Mouse (Mus musculus): ENCODE measurements around the gene Tango2. TPM values are rescaled to one million over a fixed set of nuclear protein-coding genes. Genes with fewer than 3 reads are reported as not detected.

Gene Tango2
- total RNA-seq, 2 experiments from 2014 or later = 42.3 to 45.5 TPM

DNA sequence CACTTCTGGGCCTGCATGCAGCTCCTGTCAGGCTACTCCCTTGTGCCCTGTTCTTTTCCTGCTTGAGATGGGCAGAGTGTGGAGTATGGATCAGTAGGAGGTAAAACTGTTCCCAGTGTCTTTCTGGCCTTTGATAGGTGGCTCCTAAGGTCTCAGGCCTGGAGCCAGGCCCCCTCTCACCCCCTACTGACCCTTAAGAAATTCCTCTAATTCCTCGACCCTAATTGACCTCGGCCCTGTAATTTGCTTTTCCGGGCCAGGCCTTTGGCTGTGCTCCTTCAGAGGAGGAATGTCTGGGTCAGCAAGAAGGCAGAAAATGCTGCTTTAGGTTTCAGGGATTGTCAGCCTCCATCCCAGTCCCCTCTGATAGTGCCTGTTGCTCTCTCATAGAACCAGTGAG is 35.9 kb upstream of the Tango2 start:
- no peak for DNase-seq (ENCODE audit: low spot score in 2 of 2)

DNA sequence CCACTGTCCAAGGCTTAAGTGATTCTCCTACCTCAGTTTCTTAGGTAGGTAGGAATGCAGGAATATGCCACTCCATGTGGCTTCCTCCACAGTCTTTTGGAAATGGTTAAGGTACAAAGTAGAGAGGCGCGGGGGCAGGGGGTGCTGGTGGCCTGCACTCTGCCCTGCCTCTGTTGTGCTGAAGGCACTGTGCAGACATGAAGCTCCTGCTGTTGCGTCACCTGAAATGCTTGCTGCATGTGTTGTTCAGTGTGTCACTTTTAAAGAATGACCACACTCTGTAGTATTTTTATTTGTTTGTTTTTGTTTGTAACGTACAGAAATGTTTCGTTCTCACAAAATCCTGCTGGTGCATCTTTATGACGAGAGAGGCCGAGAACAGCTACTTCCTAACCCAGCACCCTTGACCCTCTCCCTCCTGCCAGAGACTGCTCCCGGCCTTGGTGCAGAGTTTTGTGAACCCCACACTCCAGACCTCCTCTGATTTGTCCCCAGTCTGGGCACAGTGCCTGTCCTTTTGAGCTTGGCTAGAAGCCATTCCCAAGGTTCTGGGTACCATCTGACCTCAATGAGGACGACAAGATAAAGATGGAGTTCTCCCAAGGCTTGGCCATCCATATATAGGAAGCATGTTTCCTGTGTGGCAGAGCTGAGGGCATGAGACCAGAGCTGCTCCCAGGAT is 35.3 kb upstream of the Tango2 start:
- DNase-seq (ENCODE audit: low spot score in 2 of 2) = no peak

DNA sequence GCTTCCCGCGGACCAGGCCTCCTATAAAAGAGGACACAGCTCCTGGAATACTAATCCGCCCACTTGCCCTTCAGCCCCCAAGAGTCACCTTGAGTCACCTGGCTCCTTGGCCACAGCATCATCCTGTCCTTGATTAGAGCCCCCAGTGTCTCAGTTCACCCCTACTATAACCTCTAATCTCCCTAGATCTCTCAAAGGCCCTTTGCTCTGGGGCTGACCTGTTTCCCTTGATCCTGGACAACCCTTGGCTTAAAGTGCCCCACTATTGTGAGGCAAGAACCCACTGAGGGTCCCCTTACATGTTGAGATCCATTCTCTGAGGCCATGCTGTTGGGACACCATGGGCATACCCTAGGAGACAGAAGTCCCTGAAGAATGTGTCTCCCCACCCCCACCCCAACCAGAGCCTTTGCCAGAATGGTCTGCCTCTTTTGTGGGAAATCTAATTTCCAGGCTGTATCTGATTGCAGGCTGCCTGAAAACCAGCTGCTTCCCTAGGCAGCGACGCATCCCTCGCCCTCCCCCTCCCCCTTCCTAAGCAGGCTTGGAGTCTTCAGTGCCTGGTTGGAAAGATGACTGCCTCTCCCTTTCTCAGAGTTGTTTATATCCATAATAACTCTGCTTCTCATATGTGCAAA is 33.8 kb upstream of the Tango2 start:
- DNase-seq (ENCODE audit: low spot score in 2 of 2) = no peak

DNA sequence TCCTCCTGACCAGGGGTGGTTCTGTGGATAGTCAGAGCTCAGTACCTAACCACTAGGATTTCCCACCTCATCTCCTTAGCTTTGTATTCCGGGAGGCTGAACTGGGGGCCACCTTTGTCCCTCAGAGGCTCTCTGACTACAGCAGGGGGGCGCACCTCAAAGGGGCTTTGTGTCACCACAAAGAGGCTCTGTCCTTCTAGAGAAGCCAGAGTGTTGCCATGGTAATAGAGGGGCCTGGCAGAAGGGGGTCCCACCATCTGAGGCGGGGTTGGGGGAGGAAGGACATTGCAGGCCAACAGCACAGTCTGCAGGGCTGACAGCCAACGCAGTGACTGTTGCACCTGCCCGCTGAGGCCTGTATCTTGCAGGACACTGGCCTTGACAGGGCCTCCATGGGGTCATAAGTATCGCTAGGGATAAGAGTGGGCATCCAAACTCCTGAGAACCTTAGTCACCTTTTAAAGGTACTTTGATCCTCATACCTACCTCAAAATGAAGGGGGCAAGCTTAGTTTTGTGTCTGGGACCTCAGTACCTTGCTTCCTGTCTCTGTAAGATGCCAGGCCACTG is 32.7 kb upstream of the Tango2 start:
- DNase-seq (ENCODE audit: low spot score in 2 of 2) = no peak

DNA sequence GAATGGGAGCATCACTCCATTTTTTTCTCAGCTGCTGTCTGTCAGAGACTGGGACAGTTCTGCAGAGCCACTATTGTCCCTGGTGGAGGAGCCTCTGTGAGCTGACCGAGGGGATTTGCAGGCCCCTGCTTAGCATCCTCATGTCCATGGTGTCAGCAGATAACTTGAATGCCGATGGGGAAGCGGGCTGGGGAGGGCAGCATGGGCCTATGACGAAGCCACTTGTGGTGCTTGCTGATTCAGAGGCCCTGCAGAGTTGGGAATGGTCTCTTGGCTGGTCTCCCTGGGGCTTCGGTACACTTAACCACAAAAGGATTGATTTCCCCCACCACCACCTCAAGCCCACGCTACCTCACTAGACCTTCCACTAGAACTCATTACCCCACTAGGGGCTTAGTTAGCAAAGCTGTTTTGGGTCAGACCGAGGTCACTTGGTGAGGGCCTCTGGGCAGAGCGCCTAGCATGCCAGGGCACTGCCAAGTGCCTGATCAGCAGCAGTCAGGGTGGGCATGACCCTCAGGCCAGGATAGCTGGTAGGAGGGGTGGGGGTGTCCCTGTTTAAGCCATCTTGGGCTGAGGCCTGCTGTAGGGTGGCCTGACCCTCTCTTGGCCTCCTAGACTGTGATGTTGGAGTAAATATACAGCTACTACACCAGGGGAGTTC is 31.6 kb upstream of the Tango2 start:
- no peak for DNase-seq (ENCODE audit: low spot score in 2 of 2)

DNA sequence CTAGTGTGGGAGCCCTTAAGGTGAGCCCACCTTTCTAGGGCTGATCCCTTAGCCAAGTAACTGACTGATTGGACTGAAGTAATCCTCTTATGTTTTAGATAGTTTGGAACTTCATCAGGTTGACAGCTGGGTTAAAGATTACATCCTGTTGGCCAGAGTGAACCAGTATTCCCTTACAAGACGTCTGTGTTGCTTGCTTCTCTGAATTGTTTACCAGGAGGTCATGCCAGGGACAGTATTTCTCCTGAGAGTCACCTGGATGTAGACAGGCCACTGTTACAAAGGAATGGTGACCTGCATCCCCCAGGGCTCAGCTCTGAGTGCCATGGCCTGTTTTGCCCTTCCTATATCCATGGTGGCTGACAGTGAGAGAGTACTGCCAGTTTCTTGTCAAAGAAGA is 30.6 kb upstream of the Tango2 start:
- DNase-seq (ENCODE audit: low spot score in 2 of 2) = no peak

DNA sequence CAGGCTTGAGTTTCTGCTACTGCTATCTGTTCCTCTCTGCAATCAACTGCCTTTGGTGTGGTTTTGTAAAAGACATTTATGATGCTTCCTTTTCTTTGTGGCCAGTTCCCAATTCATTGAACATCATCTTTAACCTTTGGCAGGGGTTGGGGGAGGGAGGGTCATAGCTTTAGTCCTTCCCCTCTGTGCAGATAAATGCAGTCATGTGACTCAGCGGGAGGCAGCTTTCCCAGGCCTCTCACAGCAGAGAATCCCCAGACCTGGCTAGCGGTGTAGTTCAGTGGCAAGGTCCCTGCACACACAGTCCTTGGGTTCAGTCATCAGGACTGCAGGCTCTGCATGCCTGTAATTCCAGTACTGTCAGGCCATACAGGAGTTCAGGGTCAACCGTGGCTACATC is 29.3 kb upstream of the Tango2 start:
- no peak for DNase-seq (ENCODE audit: low spot score in 2 of 2)

DNA sequence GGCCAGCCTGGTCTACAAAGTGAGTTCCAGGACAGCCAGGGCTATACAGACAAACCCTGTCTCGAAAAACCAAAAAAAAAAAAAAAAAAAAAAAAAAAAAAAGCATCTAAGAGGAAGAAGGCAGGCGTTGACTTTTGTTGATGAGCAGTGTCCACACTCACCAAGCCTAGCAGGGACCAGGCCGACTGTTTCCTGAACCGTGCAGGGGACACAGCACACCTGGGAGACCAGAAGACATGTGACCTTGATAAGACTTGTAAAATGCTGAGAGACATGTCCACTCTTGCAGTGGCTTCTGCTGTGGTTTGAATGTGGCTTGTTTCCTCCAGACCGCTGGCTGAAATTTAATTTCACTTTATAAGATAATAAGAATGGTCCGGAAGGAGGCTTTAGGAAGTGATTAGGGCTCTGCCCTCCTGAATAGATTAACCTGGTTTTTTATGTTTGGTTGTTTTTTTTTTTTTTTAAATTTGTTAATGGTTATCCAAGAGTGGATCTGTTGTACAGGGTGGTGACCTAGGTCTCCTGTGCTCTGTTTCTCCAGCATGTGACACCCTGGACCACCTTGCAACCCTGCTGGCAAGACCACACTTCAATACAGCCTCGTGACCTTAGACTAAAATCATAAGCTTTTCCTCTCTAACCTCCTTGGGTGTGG is 28.5 kb upstream of the Tango2 start:
- DNase-seq (ENCODE audit: low spot score in 2 of 2) = no peak

DNA sequence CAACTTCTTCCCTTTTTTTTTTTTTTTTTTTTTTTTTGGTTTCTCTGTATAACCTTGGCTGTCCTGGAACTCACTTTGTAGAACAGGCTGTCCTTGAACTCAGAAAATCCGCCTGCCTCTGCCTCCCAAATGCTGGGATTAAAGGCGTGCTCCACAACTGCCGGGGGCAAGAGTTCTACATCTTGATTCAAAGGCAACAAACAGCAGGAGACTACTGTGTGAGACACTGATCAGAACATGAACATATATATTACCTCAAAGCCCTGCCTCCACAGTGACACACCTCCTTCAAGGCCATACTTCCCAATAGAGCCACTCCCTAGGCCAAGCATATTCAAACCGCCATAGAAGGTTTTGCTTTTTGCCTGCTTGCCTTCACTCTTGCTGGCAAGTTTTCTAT is 25.7 kb upstream of the Tango2 start:
- DNase-seq (ENCODE audit: low spot score in 2 of 2) = no peak

DNA sequence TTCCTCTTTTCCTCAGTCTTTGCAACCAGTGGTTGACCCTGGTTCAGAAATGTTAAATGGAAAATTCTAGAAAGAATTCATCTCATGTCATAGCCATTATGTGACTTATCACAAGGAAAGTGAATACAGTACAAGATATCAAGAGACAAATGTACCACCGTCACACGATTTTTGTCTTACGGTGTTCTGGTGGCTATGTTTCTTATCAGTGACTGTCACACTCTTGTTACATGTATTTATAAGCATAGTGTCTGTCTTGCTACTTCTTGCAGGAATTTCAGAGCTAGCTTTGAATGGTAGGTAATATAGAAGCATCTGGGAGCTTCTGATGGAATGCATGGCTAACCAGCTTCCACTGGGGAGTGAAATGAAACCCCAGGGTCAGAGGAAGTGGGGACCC is 22.3 kb upstream of the Tango2 start:
- DNase-seq (ENCODE audit: low spot score in 2 of 2) = no peak

DNA sequence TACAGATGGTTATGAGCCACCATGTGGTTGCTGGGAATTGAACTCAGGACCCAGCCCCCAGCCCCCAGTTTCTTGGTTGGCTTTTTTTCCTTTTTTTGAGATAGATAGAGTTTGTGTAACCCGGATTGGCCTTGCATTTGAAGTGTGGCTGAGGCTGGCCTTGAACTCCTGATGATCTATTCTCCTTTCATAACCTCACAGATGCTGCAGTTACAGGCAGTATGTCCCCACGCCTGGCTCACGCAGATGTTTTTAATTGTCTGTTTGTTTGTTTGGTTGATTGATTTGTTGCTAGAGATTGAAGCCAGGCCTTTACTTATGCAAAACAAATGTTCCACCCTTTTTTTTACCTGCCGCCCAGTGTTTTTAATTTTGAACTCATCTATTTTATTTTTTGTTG is 18.9 kb upstream of the Tango2 start:
- no peak for DNase-seq (ENCODE audit: low spot score in 2 of 2)

DNA sequence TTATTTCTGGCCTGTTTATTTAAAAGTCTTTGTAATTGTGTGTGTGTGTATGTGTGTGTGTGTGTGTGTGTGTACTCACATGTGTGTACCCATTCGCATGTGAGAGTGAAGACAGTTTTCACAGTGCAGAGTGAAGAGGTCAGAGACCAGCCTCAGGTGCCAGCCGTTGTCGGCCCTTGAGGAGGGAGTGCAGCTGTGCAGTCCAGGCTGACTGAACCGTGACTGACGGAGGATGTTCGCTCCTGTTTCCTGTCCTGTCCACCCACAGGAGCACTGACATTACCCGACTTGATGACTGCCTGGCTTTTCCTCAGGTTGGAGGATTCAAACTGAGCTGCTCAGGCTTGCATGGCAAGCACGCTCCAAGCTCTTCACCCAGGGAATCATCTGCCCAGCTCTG is 15.0 kb upstream of the Tango2 start:
- DNase-seq (ENCODE audit: low spot score in 2 of 2) = no peak

DNA sequence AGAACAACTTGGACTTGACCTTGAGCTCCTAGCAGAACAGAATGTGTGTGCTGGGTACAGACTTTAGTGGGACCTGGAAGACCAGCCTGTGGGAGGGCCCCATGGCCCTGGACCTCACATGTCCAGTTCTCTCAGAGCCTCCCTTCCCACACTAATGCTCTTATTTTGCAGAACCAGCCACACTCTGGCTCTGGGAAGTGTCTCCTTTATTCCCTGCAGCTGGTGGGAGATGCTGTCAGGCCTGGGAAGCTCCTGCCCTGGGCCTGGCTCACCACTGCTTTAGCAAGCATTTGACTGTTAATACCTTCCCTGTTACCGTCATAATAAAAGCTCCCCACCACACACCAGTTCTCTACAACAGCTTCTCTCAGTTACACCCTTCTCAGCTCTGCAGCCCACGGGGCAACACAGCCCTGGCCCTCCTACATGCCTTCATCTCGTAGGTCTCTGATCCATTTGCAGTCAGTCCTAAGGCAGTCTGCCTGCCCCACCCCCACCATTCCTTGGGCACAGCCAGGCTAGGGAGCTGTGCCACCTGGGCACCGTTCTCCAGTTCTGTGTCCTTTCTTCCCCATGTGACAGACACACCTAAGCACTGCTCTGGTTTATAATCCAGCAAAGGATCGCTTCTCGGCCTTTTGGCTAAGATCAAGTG is 12.4 kb upstream of the Tango2 start:
- no peak for DNase-seq (ENCODE audit: low spot score in 2 of 2)

DNA sequence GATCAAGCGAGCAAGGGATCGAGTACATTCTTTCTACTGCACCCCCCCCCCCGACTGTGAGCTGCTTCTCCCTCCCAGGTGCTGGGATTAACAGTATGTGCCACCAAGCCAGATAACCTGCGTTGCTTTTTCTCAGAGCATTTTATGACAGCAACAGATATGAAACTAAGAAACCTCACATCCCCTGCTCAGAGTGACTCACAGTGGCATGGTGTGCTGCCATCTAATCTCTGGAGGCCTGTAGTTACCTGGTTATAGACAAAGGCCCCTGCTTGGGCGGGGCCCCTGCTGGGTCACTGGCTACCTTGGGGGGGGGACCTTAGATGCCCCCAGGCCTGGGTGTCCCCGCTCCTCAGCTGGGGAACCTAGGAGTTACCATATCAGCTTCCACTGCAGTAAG is 10.1 kb upstream of the Tango2 start:
- DNase-seq (ENCODE audit: low spot score in 2 of 2) = no peak

DNA sequence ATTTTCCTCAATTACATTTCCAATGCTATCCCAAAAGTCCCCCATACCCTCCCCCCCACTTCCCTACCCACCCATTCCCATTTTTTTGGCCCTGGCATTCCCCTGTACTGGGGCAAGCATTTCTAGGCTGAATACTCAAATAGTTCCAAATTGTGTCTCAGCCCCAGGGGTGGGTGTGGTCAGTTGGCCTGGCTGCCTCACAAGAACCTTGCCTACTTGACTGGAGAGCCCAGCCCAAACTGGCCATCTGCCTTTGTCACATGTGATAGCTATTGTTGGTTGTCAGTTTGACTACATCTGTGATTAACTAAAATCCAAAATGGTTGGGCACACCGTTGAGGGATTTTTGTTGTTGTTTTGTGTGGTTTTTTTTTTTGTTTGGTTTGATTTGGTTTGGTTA is 9.1 kb upstream of the Tango2 start:
- no peak for DNase-seq (ENCODE audit: low spot score in 2 of 2)

DNA sequence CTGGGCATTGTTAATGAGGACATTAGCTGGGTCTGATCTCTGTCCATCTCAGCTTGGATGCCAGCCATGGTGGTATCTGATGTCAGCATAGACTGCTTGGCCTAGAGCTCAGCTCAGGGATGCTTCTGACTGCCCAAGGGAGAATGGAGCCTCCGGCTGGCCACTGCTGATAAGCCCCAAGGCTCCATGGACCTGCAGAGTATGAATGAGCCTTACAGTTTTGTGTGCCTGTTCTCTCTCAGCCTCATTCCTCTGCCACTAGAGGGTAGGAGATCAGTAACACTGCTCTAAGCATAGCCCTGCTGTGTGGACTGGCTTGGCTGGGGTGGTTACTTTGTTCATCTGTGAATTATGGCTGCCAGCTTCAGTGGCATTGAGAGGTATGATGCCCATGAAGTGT is 5.2 kb upstream of the Tango2 start:
- DNase-seq (ENCODE audit: low spot score in 2 of 2) = no peak

DNA sequence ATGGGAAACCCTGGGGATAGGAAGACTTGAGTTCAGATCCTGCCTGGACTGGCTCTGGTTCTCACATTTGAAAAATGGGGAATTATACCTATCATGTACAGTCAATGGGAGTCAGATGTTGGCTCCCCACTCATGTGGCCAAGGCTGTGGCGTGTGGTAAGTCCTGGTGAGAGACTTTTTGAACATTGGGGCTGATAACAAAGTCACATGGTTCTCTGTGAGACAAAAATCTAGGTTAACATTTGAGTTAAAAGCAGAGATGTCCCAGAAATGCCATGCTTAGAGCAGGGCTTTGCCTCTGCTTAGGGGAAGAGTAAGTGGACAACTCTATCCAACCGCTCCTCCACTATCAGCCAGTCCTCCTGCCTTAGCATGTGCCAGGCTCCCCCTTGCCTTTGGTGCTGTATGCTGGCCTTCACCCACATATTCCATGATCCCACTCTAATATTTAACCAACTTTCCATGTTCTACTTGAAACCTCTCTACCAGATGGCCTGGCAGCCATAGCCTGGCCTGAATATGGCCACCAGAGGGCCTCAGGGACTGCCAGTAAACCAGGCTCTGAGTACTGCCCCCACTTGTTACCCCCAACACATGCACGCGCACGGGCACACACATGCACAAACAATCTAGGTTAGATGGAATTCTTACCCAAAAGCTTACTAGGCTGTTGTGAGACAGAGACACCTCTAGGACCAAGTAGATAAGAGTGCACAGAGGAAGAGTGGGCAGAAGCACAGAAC is 3.6 kb upstream of the Tango2 start:
- no peak for DNase-seq (ENCODE audit: low spot score in 2 of 2)

DNA sequence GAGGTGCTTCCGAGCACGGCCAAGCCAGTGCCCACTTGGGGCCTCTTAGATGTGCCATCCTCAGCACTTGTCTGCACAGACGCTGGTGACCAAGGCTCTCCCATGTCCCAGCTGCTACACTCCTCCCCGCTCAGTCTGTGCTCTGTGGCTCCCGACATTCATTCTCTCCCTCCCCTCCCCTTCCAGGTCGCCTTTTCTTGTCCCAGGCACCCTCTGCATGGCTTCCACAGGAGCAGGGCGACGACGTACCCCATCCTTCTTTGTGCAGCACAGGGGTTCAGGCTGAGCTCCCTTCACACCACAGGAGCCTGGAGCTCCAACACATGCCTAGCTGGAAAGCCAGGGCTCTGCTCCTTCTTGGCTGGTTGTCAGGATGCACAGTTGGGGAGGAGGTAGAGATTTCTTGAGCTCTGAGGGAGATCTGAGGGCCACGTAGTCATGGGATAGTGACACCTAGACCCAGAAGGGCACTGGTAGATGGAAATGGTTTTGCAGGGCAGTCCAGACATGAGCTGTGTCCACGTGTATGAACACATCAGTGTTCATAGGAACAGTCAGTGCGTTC is 1.9 kb upstream of the Tango2 start:
- DNase-seq (ENCODE audit: low spot score in 2 of 2) = no peak

DNA sequence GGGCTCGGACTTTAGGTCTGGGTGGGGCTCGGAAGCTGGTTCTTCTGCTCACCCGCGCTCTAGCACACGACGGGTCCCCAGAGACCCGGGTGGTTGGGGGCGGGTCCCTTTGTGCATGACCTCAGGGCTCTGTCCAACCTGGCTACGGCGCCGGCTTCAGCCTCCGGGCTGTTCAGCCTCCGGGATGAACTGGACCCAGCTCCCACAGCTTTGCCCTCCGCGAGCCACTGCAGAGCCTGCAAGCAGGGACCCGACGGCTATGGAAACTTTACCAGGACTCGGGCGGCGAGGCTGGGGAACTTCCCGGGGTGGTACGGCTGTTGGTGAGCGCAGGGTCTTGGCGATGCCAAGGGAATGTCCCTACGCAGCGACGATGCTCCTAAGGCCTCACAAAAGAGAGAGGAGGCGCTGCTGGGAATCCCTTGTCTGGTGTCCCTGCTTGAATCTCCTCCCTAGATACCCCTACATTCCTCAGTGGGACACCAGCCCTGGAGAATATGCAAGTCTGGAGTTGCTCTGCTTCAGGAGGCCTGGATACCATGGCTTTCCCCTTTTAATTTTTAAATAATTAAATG is 785 bp upstream of the Tango2 start:
- no peak for DNase-seq (ENCODE audit: low spot score in 2 of 2)

DNA sequence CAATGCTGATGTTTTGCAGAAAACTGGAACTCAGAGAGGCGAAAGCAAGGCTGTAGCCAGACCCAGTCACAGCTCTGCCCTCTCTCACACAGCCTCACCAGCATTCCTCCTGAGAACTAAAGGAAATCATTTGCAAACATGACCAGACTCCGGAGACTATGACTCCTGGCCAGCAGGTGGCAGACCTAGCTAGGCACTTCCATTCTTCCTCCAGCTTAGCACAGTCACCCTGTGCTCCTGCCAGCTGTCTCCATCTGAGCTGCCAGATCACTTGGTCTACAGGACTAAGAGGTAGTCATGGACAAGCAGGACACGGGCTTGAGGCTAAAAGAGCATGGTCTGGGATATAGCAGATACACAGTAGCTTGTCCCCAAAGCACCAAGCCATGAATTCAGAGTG is 2.7 kb downstream of the Tango2 start:
- DNase-seq (ENCODE audit: low spot score in 2 of 2) = peak; percentile 60 to 63

Measured in adrenal gland, postnatal 4 days (tissue).